Mouse (Mus musculus) right cerebral cortex, adult 18-20 months (tissue): Measurements from ENCODE around the gene Acot13.

ENCODE experiments used
- DNase-seq: peaks from one replicate; pipeline ENCODE4 v3.0.0; 2022; ENCODE audit warnings: mixed read lengths

The Acot13 gene

GRCm38 (mm10) chr13:24826116-24826515 is 5.2 kb downstream of the Acot13 start:
- no peak for DNase-seq

DNA sequence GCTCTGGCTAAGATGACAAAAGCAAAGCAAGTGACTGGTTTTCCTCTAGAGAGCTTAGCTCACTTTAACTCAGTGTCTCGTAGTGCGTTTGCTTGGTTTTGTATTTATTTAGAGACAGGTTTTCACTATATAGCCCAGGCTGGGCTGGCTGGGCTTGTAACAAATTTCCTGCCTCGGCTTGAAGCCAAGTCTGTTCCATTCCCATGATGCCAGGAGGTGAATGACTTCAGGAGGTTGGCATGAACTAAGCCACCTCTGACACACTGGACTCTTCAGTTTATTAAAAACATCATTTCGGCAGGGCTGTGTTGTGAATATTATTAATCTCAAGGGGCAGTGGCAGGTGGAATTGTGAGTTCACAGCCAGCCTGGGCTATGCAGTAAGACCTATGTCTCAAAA is 5.8 kb downstream of the Acot13 start:
- DNase-seq, result no peak

GRCm38 (mm10) chr13:24824647-24825046 is 6.7 kb downstream of the Acot13 start:
- no peak for DNase-seq

DNA sequence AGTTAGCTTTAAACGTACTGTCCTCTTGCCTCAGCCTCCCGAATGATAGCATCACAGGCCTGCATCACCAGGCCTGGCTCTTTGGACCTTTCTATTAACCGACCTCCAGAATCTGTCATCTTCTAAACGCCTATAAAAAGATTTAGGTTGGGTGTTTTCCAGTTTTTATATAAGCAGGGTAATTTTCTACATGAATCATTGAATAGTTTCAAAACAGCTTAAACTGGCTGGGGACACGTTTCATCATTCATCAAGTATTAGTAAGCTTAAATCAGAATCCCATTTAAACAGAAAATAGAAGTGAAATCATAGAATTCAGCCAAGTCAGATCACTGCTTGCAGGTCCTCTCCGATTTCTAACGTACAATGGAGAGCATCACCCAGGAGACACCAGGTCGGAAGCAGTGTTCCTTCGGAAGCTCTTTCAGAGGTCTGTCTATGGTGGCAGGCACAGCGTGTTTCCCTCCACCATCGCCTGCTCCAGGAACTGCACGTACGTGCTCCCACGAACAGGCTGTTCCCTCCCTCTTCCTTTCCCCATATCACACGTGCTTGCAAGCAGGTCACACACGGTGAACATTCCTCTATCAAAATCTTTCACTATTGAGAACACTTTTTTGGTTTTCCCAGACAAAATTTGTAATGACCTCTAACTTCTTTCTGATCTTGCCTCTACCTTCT is 8.5 kb downstream of the Acot13 start:
- DNase-seq, result no peak

- no peak for DNase-seq
Measured at GRCm38 (mm10) chr13:24819931-24820330, 11.4 kb downstream of the Acot13 start.

DNA sequence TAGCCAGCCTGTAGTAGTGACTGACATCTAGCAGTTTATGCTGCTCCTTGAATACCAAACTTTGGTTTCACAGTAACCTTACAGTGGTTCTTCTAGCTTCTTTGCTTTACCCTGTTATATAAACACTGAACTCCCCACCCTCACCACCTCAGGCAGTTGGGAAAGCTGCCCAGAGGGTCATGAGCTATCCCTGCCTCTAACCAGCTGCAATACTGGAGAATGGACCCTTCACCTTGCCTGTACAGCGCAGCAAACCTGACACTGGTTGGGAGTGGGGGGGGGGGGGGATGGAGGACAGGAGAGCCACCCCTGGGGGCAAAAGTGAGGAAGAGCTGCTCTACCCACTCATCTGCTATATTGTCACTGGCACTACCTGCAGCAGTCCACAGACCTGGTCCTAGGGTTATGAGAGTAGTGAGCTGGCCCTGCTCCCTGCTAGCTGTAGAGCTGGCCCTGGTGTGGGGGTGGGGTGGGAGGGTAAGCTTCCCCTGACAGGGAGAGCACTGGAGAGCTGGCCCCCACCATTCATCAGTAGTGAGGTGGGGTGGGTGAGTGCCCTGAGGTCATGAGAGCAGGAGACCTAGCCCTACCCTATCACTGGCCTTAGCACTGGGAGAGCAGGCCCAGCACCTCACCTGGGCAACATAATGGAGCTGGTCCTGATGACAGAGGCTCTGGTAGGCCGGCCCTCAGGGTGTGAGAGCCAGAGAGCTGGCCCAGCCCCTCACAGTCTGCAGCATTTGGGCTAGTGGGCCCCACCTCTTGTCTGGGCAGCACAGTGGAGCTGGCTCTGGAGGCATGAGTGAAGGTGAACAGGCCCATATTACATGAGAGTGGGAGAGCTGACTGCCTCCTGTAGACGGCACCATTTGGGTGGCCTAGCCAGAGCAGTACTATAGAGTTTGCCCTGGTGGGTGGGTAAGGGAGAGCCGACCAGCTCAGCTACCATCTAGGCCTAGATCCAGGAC is 14.9 kb downstream of the Acot13 start:
- DNase-seq, result no peak

DNA sequence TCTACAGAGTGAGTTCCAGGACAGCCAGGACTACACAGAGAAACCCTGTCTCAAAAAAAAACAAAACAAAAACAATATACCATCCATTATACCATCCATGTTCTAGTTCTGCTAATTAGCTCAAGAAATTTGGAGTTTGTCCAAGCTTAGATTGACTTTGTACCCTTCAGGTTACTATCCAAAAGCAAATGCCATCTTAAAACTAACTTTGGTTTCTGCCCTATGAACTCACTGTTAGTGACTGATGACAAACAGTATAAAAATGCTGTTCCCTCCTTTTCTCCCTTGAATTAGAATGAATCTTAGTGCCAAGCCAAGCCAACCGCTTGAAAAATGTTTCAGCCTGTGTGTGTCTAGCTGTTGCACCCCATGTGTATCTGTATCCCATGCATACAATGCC is 16.7 kb downstream of the Acot13 start:
- DNase-seq, result no peak

GRCm38 (mm10) chr13:24812521-24812920 is 18.8 kb downstream of the Acot13 start:
- no peak for DNase-seq

DNA sequence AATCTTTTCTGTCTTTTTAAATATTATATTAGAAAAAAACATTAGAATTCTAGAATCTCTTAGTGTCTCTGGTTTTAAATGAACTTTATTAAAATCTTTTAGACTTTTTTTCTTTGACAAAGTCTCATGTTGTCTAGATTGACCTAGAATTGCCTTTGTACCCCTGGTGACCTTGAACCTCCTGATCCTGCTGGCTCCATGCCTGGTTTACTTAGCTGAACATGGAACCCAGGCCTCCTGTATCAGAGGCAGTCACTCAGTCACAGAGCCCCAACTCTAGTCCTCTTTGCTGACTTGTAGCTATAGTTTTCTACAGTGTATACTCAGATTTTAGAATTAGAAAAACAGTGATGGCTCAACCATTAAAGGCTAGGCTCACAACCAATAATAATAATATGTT is 25.3 kb downstream of the Acot13 start:
- DNase-seq, result no peak

DNA sequence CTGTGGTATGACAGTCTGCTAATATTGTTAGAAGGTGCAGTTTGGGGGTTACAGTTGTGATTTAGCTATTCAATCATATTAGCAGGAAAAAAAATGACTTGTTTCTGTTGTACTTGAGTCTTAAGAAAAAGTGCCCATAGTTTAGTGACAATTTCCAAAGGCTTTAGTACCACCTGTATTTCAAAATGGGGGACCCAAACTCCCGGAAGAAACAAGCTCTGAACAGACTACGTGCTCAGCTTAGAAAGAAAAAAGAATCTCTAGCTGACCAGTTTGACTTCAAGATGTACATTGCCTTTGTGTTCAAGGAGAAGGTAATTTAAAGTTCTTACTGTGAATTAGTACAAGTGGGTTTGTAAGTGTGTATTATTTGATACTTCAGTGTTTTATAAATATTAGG is 28.1 kb downstream of the Acot13 start:
- no peak for DNase-seq

GRCm38 (mm10) chr13:24802131-24802691 is 29.1 kb downstream of the Acot13 start:
- DNase-seq, result no peak

GRCm38 (mm10) chr13:24801308-24801921 is 29.9 kb downstream of the Acot13 start, which contains the start of gene BC005537:
TSS of gene BC005537 (plus strand) at chr13:24801657.
- peak; percentile 26 for DNase-seq

GRCm38 (mm10) chr13:24800674-24801307 is 30.5 kb downstream of the Acot13 start:
- peak; percentile 97 for DNase-seq

GRCm38 (mm10) chr13:24799925-24800673 is 31.2 kb downstream of the Acot13 start:
- peak; percentile 34 for DNase-seq

DNA sequence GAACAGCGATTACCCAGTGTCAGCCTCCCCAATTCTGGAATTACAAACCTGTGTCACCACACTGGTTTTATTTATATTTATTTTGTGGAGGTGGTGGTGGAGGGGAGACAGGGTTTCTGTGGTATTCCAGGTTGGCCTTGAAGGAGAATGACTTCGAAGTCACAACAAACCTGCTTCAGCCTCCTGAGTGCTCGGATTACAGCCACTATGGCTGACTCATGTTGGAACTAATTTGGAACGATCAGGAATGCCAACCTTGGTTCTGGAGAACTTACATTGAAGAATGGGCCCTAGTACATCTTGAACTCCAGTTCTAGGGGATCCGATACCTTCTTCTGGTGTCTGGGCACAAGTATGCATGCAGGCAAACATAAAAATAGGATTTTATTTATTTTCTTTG is 32.0 kb downstream of the Acot13 start:
- no peak for DNase-seq

DNA sequence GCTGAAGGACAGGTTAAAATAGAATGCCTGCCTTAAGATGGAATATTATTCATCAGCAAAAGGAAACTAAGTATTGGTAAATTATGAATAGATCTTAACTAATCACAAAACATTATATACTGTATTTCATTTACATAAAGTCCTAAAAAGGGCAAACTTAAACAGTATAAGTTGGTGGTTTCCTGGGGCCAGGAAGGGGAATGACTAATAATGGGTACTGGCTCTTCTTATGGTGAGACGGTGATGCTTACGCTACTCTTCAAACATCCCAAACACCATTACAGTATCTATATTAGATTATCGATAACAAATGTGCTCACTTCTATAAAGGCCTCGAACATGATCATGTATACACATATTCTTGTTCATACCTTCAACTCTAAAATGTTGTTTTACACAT is 32.7 kb downstream of the Acot13 start:
- DNase-seq, result no peak

DNA sequence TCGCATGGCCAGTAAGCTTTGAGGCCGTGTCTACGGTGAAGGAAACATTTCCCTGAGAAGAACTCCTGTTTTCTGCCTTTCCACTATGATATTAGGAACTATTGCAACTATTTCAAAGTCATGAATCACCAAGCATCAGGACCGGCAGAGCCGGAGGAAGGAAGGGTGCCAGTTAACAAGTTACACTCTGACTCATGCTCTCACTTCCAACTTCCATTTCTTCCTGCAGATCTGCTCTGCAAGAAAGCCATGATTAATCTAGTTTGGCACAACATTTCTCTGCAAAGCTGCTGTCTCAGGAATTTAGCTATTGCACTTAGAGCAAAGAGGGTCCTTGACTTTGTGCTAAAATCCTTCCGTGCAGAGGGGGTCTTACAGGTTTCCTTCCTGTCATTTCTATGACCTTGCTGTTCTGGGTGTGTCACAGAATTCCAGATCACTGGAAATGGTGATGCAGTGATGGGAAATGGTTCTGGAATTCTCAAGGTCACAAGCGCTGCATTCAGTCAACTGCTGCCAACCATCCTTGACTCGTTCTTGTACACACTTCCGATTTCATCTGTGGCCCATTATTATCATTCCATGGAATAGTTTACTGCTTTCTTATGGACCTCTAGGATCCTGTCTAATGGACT is 38.8 kb downstream of the Acot13 start:
- DNase-seq, result peak; percentile 52

DNA sequence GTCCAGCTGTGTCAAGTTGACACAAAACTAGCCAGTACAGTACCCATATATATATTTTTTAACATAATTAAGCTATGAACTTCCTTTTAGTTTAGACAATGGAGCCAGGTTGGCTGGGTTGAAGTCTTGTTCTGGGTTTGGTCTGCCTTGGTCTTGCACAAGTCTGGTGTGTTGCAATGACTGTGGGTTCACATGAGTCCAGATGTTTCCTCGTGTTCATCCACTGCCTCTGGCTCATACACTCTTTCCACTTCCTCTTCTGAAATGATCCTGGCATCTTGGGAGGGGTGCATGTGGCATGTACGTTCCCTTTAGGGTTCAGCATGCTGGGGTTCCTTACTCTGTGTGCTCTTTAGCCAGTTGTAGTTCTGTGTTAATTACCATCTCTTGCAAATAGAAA is 40.0 kb downstream of the Acot13 start:
- no peak for DNase-seq

GRCm38 (mm10) chr13:24787477-24787876 is 43.9 kb downstream of the Acot13 start:
- no peak for DNase-seq

- peak; percentile 53 for DNase-seq
Measured at GRCm38 (mm10) chr13:24786014-24786490, 45.3 kb downstream of the Acot13 start.

DNA sequence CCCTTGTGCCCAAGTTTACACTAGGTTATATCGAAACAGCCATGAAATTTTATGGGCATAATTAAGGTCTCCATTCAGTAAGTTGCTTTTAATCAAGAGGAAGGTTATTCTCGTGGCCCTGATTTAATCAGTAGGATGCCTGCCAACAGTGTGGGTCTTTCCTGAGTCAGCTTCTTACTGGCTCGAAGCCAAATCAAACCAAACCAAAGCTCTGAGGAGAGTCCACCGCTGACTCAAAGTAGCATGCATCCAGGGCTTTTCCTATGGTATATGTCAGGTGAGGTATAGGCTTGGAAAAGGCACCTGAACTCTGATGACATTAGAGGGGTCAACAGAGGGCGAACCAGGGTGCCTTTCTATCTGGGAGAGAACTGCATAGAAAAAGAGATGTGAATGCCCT is 49.4 kb downstream of the Acot13 start:
- no peak for DNase-seq
